Mouse (Mus musculus): Measurements from ENCODE around the gene Barx2. TPM values are rescaled to one million over a fixed set of nuclear protein-coding genes. Genes with fewer than 3 reads are reported as not detected.
A peak's percentile ranks its signal among the peaks of the same experiment; 100 is the strongest.
"Not testable (repeated sequence)": the region's sequence is repeated elsewhere in the genome, so short reads cannot be mapped to it uniquely, and the experiment has no call there.

Barx2 gene
- total RNA-seq (2015) (not detected in 2 replicates), total RNA-seq (2017) (not detected in 2 replicates)

DNA sequence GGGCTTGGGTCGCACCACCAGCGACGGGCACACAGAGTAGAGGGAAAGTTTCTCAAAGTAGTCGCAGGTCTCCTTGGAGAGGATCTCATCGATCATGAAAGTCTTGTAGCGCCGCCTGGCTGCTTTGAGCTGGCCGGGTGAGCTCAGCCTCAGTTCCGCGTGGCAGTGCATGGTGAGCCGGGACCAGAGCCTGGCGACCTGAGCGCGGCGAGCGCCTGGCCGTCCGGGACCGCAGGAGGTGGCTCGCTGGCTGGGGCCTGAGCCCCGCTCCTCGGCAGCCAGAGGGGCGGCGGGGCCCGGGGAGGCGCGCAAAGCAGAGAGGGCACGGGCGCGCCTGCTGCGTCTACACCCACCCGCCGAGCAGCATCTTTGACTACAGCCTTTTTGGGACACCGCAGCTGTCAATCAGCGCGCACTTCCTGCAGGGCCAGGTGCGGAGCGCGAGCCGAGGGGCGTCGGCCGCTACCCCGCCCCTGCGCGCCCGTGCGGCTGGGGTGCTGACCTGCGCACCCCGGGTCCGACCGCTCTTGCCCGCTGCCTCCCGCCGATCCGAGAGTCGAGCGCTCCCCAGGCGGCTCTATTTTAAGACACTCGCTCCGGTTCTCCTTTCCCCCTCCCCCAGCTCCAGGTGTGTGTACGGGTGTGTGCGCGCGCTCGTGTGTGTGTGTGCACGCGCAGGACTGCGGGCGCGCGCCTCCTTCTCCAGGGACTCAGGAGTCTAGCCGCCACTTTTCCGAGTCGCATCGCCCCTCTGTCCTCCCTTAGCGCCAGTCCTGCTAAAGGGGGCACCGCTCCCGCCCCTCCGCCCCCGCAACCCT, at the start of gene Barx2:
Gene Barx2, minus strand, starts transcription at position 542 of the 818 bp plus-strand sequence.
- ATAC-seq (replicated peaks; ENCODE audit: poor library complexity), result peak; percentile 34

GRCm38 (mm10) chr9:31962265-31962664, 49.0 kb upstream of the Barx2 start:
- ATAC-seq (replicated peaks; ENCODE audit: poor library complexity), result no peak

DNA sequence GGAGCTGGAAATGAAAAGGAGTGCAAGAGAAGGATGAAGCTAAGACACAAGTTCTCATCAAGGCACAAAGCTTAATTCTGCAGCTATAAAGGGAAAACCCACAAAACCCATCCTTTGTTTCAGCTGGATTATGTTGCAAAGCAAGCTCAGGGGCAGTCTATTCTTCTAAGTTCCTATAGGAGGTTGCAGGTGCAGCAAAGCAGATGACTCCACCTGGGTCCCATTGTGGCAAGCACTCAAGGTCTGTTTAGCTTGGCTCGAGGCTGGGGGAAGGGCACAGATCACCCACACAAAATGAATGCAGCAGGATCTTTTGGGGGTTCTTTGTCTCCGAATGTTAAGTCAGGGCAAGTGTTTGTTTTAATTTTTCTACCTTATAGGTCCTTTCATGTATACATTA, 47.2 kb upstream of the Barx2 start:
- ATAC-seq (replicated peaks; ENCODE audit: poor library complexity), result no peak

GRCm38 (mm10) chr9:31958120-31958519, 44.9 kb upstream of the Barx2 start:
- ATAC-seq (replicated peaks; ENCODE audit: poor library complexity), result no peak

- ATAC-seq (replicated peaks; ENCODE audit: poor library complexity), result peak; percentile 50; the same call in 1 of the 2 replicates
Observed at GRCm38 (mm10) chr9:31950506-31950905, 37.2 kb upstream of the Barx2 start.

DNA sequence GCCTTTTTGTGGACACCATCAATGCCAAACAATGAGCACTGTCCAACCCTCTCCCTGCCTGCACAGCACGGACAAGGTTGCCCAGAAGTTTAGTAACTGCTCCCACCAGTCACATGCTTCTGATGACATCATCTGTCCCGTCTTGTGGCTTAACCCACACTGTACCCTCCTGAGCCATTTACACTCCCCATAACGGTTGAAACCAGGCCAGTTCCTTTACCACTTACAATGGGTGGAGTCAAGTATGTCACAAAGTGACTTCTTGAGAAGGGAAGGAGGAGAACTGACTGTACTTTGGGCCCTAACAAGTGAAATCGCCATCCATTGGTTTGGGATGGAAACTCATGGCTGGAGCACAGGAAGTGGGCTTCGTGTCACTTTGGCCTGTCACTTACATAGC, 35.8 kb upstream of the Barx2 start:
- peak; percentile 95 for ATAC-seq (replicated peaks; ENCODE audit: poor library complexity)

DNA sequence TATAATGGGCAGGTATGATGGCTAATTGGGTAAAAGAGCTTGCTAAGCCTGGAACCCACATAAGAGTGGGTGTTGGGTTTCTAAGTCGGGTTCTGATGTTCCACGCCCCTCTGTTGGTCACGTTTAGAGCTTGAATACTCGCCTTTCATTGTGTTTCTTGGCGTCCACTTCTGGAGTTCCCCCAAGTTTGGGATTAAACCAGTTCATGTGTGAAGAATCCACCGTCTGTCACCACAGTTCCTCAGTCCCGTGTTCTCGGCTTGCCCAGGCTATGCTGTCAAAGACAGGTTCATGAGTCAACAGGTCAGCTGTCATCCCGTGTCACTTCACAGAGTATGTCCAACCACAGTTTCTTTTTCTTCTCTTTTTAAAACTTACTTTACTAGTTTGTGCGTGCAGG, 33.8 kb upstream of the Barx2 start:
- no peak for ATAC-seq (replicated peaks; ENCODE audit: poor library complexity)

DNA sequence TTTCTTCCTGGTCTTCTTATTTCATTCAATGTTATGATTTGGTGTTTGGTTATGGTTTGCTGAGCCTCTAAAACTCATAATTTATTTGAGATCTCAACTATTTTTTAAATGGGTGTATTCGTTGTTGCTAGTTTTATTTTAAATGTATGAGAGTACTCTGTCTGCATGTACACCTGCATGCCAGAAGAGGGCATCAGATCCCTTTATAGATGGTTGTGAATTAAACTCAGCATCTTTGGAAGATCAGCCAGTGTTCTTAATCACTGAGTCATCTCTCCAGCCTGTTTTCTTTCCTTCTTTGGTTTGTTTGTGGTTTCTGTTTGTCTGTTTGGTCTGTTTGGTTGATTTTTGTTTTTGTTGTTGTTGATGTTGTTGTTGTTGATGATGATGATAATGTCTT, 29.1 kb upstream of the Barx2 start:
- ATAC-seq (replicated peaks; ENCODE audit: poor library complexity), result 0 out of 2 replicates have a peak, but pooled peaks have one; percentile 46

DNA sequence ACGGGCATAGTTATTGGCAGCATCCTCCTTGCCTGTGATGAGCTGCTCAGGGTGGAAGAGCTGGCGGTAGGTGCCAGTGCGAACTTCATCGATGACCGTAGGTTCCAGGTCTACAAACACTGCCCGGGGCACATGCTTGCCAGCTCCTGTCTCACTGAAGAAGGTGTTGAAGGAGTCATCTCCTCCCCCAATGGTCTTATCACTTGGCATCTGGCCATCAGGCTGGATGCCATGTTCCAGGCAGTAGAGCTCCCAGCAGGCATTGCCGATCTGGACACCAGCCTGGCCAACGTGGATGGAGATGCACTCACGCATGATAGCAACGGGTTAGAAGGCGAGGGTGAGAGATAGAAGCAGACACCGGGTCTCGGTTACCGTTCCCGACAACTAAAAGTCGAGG, 23.2 kb upstream of the Barx2 start:
- not testable (repeated sequence) for ATAC-seq (replicated peaks; ENCODE audit: poor library complexity)

DNA sequence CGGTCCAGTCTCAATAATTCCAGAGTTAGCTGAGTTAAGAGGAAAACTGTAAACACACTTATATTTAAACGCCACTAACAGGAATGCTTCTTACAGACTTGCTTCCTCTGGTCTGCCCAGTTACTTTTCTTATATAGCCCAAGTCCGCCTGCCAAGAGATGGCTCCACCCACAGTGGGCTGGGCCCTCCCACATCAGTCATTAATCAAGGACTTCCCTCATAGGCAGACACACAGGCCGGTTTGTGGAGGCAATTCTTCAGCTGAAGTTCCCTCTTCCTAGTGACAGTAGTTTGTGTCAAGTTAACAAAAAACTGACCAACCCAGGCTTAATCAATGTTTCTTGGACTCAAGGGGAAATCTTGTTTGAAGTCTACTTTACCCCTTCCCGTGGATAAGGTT, 18.4 kb upstream of the Barx2 start:
- peak; percentile 95 for ATAC-seq (replicated peaks; ENCODE audit: poor library complexity)

GRCm38 (mm10) chr9:31931255-31931654, 18.0 kb upstream of the Barx2 start:
- ATAC-seq (replicated peaks; ENCODE audit: poor library complexity), result peak; percentile 54; the same call in 1 of the 2 replicates

- ATAC-seq (replicated peaks; ENCODE audit: poor library complexity), result no peak
Observed at GRCm38 (mm10) chr9:31926766-31927165, 13.5 kb upstream of the Barx2 start.

DNA sequence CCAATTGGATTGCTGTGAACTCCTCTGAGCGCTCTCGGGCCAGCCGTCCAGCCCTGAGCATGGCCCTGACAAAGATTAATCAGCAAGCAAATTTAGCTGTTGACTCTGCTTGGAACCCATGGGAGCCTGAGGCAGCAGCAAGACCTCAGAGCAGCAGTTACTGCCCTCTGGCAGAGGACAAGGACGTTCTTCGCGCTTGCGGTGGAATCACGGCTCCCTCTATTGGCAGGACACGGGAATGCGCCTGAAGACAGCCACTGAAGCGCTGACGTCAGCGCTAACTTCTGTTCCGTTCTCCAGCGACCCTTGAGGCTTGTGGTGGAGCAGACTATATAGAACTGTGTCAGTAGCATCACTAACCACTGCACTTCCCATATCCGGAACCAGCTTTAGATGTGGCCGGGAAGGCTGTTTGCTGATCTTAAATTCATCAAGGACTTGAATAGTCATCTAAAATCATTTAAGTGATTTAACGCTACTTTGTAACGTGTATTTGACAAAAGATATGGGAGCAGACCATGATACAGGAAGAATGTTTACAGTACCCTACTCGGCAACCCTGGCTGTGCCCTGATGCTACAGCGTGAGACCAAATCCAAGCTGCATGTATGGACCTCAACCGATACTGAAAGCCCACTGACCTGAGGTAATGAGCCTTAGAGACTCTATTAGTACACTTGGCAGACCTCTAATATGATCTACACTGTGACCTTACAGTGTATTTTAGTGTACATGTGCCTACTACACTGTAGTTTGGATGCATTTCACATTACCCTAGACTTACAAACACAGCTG, 12.8 kb upstream of the Barx2 start:
- ATAC-seq (replicated peaks; ENCODE audit: poor library complexity), result peak; percentile 100

GRCm38 (mm10) chr9:31923529-31923928, 10.3 kb upstream of the Barx2 start:
- no peak for ATAC-seq (replicated peaks; ENCODE audit: poor library complexity)

- ATAC-seq (replicated peaks; ENCODE audit: poor library complexity), result no peak; the same call in 1 of the 2 replicates
Observed at GRCm38 (mm10) chr9:31919802-31920201, 6.5 kb upstream of the Barx2 start.

- no peak for ATAC-seq (replicated peaks; ENCODE audit: poor library complexity)
Observed at GRCm38 (mm10) chr9:31916421-31916820, 3.2 kb upstream of the Barx2 start.

DNA sequence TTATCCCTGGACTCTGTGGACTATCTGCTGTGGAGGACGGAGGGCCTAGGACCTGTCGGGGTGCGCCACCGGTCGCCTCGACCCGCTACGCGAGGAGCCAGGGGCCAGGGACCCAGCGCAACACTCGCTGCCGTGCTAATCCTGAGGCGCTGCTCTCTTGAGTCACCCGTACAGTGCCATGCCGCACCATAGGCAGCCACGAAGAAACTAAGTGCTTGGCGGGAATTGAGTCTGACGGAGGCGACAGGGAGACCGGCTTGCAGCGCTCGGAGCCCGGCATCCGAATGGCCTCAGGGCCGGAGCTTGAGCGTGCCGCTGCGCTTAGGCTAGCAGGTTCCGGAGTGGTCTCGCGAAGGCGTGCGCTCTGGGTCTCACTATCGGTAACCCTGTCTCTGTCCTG, 1.6 kb upstream of the Barx2 start:
- peak; percentile 52; the same call in 1 of the 2 replicates for ATAC-seq (replicated peaks; ENCODE audit: poor library complexity)

GRCm38 (mm10) chr9:31913739-31914591, 703 bp upstream of the Barx2 start:
- ATAC-seq (replicated peaks; ENCODE audit: poor library complexity), result no peak

DNA sequence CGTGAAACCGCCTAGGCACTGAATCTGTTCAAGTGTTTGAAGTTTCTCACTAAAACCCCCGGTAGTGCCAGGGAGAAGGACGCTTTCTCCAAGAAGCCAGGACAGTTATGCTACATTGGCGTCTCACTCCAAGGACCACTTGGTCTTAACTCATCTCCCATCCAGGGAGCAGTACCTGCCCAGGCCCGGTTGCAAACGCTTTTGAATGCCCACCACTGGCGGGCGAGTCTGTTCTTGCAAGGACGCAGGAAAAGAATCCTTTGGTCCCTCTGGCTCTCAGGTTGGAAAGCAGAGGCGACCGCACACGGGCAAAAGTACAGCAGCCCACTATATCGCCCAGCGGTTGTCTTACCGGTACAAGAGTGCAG, 725 bp downstream of the Barx2 start:
- no peak for ATAC-seq (replicated peaks; ENCODE audit: poor library complexity)

GRCm38 (mm10) chr9:31910221-31910620, 3.0 kb downstream of the Barx2 start:
- no peak for ATAC-seq (replicated peaks; ENCODE audit: poor library complexity)

GRCm38 (mm10) chr9:31901781-31902180, 11.5 kb downstream of the Barx2 start:
- ATAC-seq (replicated peaks; ENCODE audit: poor library complexity), result no peak
